Comparison of ENCODE assay signal across 10 mouse cellular contexts in genomic region chr2:155774261-155774926, GRCm38 (mm10). TPM values are rescaled to one million over a fixed set of nuclear protein-coding genes. Genes with fewer than 3 reads are reported as not detected.
A peak's percentile ranks its signal among the peaks of the same experiment; 100 is the strongest.
DNase-seq lines count a peak whose midpoint lies in the region; ATAC-seq lines count a peak whose summit lies in the region.
"Had no signal": no experiment of that assay in that cellular context is flagged by ENCODE, and none has a peak within 500 bp of the region (broad histone marks: within the 10 kb centered on the region; RNA-seq: fewer than 3 reads in every experiment).

No protein-coding gene starts in this region.

- H3K4me1 ChIP-seq in heart, embryonic 13.5 days = peaks cover 9% of the 10 kb centered on the region
- H3K4me1 ChIP-seq in hindbrain, embryonic 12.5 days = peaks cover 30% of the 10 kb centered on the region
- peaks cover 35% of the 10 kb centered on the region for H3K4me1 ChIP-seq in midbrain, embryonic 15.5 days
- H3K4me1 ChIP-seq in heart, embryonic 10.5 days = peaks cover 9% of the 10 kb centered on the region; the same call in 1 of the 2 replicates

- H3K36me3 ChIP-seq in heart, embryonic 13.5 days = no peaks in the 10 kb centered on the region
- H3K36me3 ChIP-seq in hindbrain, embryonic 12.5 days = no peaks in the 10 kb centered on the region
- no peaks in the 10 kb centered on the region for H3K36me3 ChIP-seq in midbrain, embryonic 15.5 days (replicated peaks)
- no peaks in the 10 kb centered on the region for H3K36me3 ChIP-seq in heart, embryonic 10.5 days

- DNase-seq in heart, postnatal 10 days = no peak
- DNase-seq in cerebellum, adult 9-10 months = peak; percentile 71
- no peak for DNase-seq in layer of hippocampus, adult 11-12 months (ENCODE audit: low spot score)
- no peak for DNase-seq in right cerebral cortex, postnatal 36 days (ENCODE audit: low spot score in 2 of 2)
- no peak for DNase-seq in heart, embryonic 10.5 days (ENCODE audit: low spot score)

- H3K9me3 ChIP-seq in heart, embryonic 13.5 days = no peaks in the 10 kb centered on the region
- H3K9me3 ChIP-seq in hindbrain, embryonic 12.5 days (replicated peaks) = no peaks in the 10 kb centered on the region
- H3K9me3 ChIP-seq in midbrain, embryonic 15.5 days = no peaks in the 10 kb centered on the region
- no peaks in the 10 kb centered on the region for H3K9me3 ChIP-seq in heart, embryonic 10.5 days

- H3K27me3 ChIP-seq in heart, embryonic 13.5 days (replicated peaks) = peaks cover 79% of the 10 kb centered on the region
- H3K27me3 ChIP-seq in hindbrain, embryonic 12.5 days = peaks cover 31% of the 10 kb centered on the region
- H3K27me3 ChIP-seq in midbrain, embryonic 15.5 days (replicated peaks) = peaks cover 7% of the 10 kb centered on the region
- peaks cover 64% of the 10 kb centered on the region for H3K27me3 ChIP-seq in heart, embryonic 10.5 days (ENCODE audit: insufficient read depth, poor library complexity, severe bottlenecking)

- H3K27ac ChIP-seq in heart, embryonic 13.5 days (replicated peaks) = no peak overlapping the region
- H3K27ac ChIP-seq in hindbrain, embryonic 12.5 days = 0 out of 2 replicates have a peak overlapping the region, but pooled peaks have one; percentile 12
- no peak overlapping the region for H3K27ac ChIP-seq in midbrain, embryonic 15.5 days
- no peak overlapping the region for H3K27ac ChIP-seq in heart, embryonic 10.5 days

- WGBS in heart, embryonic 13.5 days = 53% methylated on average over 11 of the region's 11 CpGs
- 61% methylated on average over 11 of the region's 11 CpGs for WGBS in hindbrain, embryonic 12.5 days
- 56% methylated on average over 11 of the region's 11 CpGs for WGBS in midbrain, embryonic 15.5 days
- WGBS in heart, embryonic 10.5 days = 48% methylated on average over 11 of the region's 11 CpGs

- peak overlapping the region; percentile 63; the same call in 1 of the 2 replicates for H3K4me3 ChIP-seq in heart, embryonic 13.5 days
- H3K4me3 ChIP-seq in hindbrain, embryonic 12.5 days = peak overlapping the region; percentile 74
- H3K4me3 ChIP-seq in midbrain, embryonic 15.5 days = peak overlapping the region; percentile 89
- H3K4me3 ChIP-seq in heart, embryonic 10.5 days = no peak overlapping the region
- H3K4me3 ChIP-seq: erythroblast, embryonic 14.5 days had no signal

- H3K9ac ChIP-seq in heart, embryonic 13.5 days = no peak overlapping the region
- no peak overlapping the region for H3K9ac ChIP-seq in hindbrain, embryonic 12.5 days
- H3K9ac ChIP-seq in midbrain, embryonic 15.5 days = peak overlapping the region; percentile 94

- intact Hi-C loops in heart, postnatal 10 days (cut with DNase I) = no loop called here

- no peak for ATAC-seq in heart, embryonic 13.5 days (ENCODE audit: extremely low read depth, insufficient number of reproducible peaks, low FRiP score, low TSS enrichment)
- ATAC-seq in hindbrain, embryonic 12.5 days (ENCODE audit: low FRiP score) = no peak
- ATAC-seq in midbrain, embryonic 15.5 days (replicated peaks) = peak; percentile 24; the same call in 1 of the 2 replicates

- H3K4me2 ChIP-seq in heart, embryonic 13.5 days = peak overlapping the region; percentile 94
- H3K4me2 ChIP-seq in hindbrain, embryonic 12.5 days (replicated peaks) = peak overlapping the region; percentile 84; the same call in 1 of the 2 replicates
- peak overlapping the region; percentile 63 for H3K4me2 ChIP-seq in midbrain, embryonic 15.5 days

RNA-seq across cellular contexts. Expression of gene Mmp24, which starts 0.7 kb away (rescaled TPM):
- 0.04 TPM in 1 of 2 replicates, not detected in the other for polyA plus RNA-seq in heart, embryonic 13.5 days (2015; fragmentation: Nextera tagmentation; extraction: Ambion mirVana)
- total RNA-seq in heart, postnatal 10 days (2021) = under 1 TPM in 1 of 2 experiments, not detected in 1; 0.07 TPM
- 5.3 and 6.0 TPM in 2 replicates for polyA plus RNA-seq in hindbrain, embryonic 12.5 days (2016; fragmentation: Nextera tagmentation; extraction: Ambion mirVana)
- polyA plus RNA-seq in midbrain, embryonic 15.5 days (2015; fragmentation: Nextera tagmentation; extraction: Ambion mirVana) = 19.3 and 21.6 TPM in 2 replicates
- 0.06 TPM in 1 of 2 replicates, not detected in the other for polyA plus RNA-seq in heart, embryonic 10.5 days (2016; fragmentation: Nextera tagmentation; extraction: Ambion mirVana)

RNA-seq across cellular contexts. Expression of gene Procr, which starts 23.5 kb away (rescaled TPM):
- polyA plus RNA-seq in heart, embryonic 13.5 days (2015; fragmentation: Nextera tagmentation; extraction: Ambion mirVana) = 9.0 and 9.1 TPM in 2 replicates
- 1 to 10 TPM; 4.3 to 6.8 TPM for total RNA-seq in heart, postnatal 10 days (2021)
- 3.4 and 4.1 TPM in 2 replicates for polyA plus RNA-seq in hindbrain, embryonic 12.5 days (2016; fragmentation: Nextera tagmentation; extraction: Ambion mirVana)
- 2.3 and 3.2 TPM in 2 replicates for polyA plus RNA-seq in midbrain, embryonic 15.5 days (2015; fragmentation: Nextera tagmentation; extraction: Ambion mirVana)
- 5.3 and 6.6 TPM in 2 replicates for polyA plus RNA-seq in heart, embryonic 10.5 days (2016; fragmentation: Nextera tagmentation; extraction: Ambion mirVana)

RNA-seq across cellular contexts. Expression of gene Gm17581, which starts 38.7 kb away (rescaled TPM):
- not detected in 2 replicates for polyA plus RNA-seq in heart, embryonic 13.5 days (2015; fragmentation: Nextera tagmentation; extraction: Ambion mirVana)
- not detected for total RNA-seq in heart, postnatal 10 days (2021)
- polyA plus RNA-seq in hindbrain, embryonic 12.5 days (2016; fragmentation: Nextera tagmentation; extraction: Ambion mirVana) = not detected in 2 replicates
- polyA plus RNA-seq in midbrain, embryonic 15.5 days (2015; fragmentation: Nextera tagmentation; extraction: Ambion mirVana) = not detected in 2 replicates
- not detected in 2 replicates for polyA plus RNA-seq in heart, embryonic 10.5 days (2016; fragmentation: Nextera tagmentation; extraction: Ambion mirVana)
- total RNA-seq: layer of hippocampus, adult 18-20 months had no signal
- polyA plus RNA-seq: erythroblast, embryonic 14.5 days had no signal

RNA-seq across cellular contexts. Expression of gene BC029722, which starts 44.8 kb away (rescaled TPM):
- 10.8 and 12.0 TPM in 2 replicates for polyA plus RNA-seq in heart, embryonic 13.5 days (2015; fragmentation: Nextera tagmentation; extraction: Ambion mirVana)
- total RNA-seq in heart, postnatal 10 days (2021) = 10 to 100 TPM; 16.3 to 16.8 TPM
- 17.1 and 17.3 TPM in 2 replicates for polyA plus RNA-seq in hindbrain, embryonic 12.5 days (2016; fragmentation: Nextera tagmentation; extraction: Ambion mirVana)
- 39.5 and 40.2 TPM in 2 replicates for polyA plus RNA-seq in midbrain, embryonic 15.5 days (2015; fragmentation: Nextera tagmentation; extraction: Ambion mirVana)
- 7.9 and 9.5 TPM in 2 replicates for polyA plus RNA-seq in heart, embryonic 10.5 days (2016; fragmentation: Nextera tagmentation; extraction: Ambion mirVana)

RNA-seq across cellular contexts. Expression of gene Edem2, which starts 45.1 kb away (rescaled TPM):
- 23.1 and 25.4 TPM in 2 replicates for polyA plus RNA-seq in heart, embryonic 13.5 days (2015; fragmentation: Nextera tagmentation; extraction: Ambion mirVana)
- total RNA-seq in heart, postnatal 10 days (2021) = 10 to 100 TPM; 11.1 to 12.3 TPM
- 37.3 and 38.5 TPM in 2 replicates for polyA plus RNA-seq in hindbrain, embryonic 12.5 days (2016; fragmentation: Nextera tagmentation; extraction: Ambion mirVana)
- polyA plus RNA-seq in midbrain, embryonic 15.5 days (2015; fragmentation: Nextera tagmentation; extraction: Ambion mirVana) = 51.0 and 52.7 TPM in 2 replicates
- polyA plus RNA-seq in heart, embryonic 10.5 days (2016; fragmentation: Nextera tagmentation; extraction: Ambion mirVana) = 31.5 and 34.4 TPM in 2 replicates
